In the genomic region with DNA sequence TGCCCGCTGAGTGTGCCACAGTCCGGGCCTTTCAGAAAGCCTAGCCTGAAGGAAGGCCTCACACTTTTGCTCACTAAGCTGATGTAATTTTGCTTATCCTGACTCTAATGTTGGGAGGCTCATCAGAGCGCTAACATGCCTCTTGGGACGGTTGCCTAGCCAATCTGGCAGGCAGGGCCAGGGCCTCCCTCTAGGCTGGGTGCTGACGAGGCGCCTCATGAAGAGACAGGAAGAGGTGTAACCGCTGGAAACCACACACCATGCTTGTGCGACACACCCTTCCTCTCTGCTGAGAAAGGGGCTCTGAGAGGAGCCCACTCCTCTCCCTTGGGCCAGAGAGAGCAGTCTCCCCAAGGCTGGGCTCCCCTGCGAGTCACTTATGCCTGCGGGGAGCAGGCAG, we compare ENCODE assay signal across 12 mouse cellular contexts. TPM values are rescaled to one million over a fixed set of nuclear protein-coding genes. Genes with fewer than 3 reads are reported as not detected.
A peak's percentile ranks its signal among the peaks of the same experiment; 100 is the strongest.
DNase-seq lines count a peak whose midpoint lies in the region; ATAC-seq and TF ChIP-seq lines count a peak whose summit lies in the region.
"Had no signal": no experiment of that assay in that cellular context is flagged by ENCODE, and none has a peak within 500 bp of the region (broad histone marks: within the 10 kb centered on the region; RNA-seq: fewer than 3 reads in every experiment).

No protein-coding gene starts in this region.

- 0 out of 2 replicates have a peak, but pooled peaks have one; percentile 30 for TF ChIP-seq CTCF in thymus, adult 2 months (IDR thresholded peaks at IDR 0.05; ENCODE audit: borderline replicate concordance, control insufficient read depth, extremely low read depth, insufficient read depth, low read length, poor library complexity)

- intact Hi-C loops in gastrocnemius, postnatal 14 days (cut with DNase I; ENCODE audit: low total_unique reads) = no loop called here

- peaks cover 36% of the 10 kb centered on the region for H3K4me1 ChIP-seq in thymus, adult 2 months (replicated peaks; ENCODE audit: control insufficient read depth, insufficient read depth, low read length)
- no peaks in the 10 kb centered on the region for H3K4me1 ChIP-seq in hindbrain, embryonic 16.5 days (ENCODE audit: control insufficient read depth, insufficient read depth, low read depth, low read length)
- H3K4me1 ChIP-seq: embryonic facial prominence, embryonic 15.5 days had no signal

- H3K27ac ChIP-seq in thymus, adult 2 months (ENCODE audit: control insufficient read depth, insufficient read depth, low read length) = peak overlapping the region; percentile 85
- no peak overlapping the region for H3K27ac ChIP-seq in hindbrain, embryonic 16.5 days (ENCODE audit: low read depth, low read length)
- H3K27ac ChIP-seq: embryonic facial prominence, embryonic 15.5 days had no signal

- H3K9me3 ChIP-seq in hindbrain, embryonic 16.5 days (ENCODE audit: control insufficient read depth, low read length) = no peaks in the 10 kb centered on the region
- H3K9me3 ChIP-seq: embryonic facial prominence, embryonic 15.5 days had no signal

- H3K4me2 ChIP-seq in hindbrain, embryonic 16.5 days (ENCODE audit: low read length) = no peak overlapping the region
- H3K4me2 ChIP-seq: embryonic facial prominence, embryonic 15.5 days; lung, embryonic 14.5 days had no signal

- H3K9ac ChIP-seq in hindbrain, embryonic 16.5 days (ENCODE audit: low read depth, low read length) = no peak overlapping the region
- H3K9ac ChIP-seq: embryonic facial prominence, embryonic 15.5 days; lung, embryonic 14.5 days had no signal

- TF ChIP-seq POLR2A in thymus, adult 2 months (IDR thresholded peaks at IDR 0.05; ENCODE audit: control insufficient read depth, extremely low read depth, insufficient read depth, low read length, poor library complexity) = 0 out of 2 replicates have a peak, but pooled peaks have one; percentile 23

- 12% methylated on average over 10 of the region's 10 CpGs for WGBS in thymus, adult 2 months
- WGBS in hindbrain, embryonic 16.5 days = 85% methylated on average over 10 of the region's 10 CpGs

- DNase-seq in gastrocnemius, postnatal 14 days = peak; percentile 53
- no peak for DNase-seq in gastrocnemius, postnatal 4 days (ENCODE audit: low spot score in 2 of 2)
- peak; percentile 44 for DNase-seq in c-Kit-positive CD71-negative TER-119-negative erythroid progenitor cells, embryonic 14.5 days (ENCODE audit: low read depth)
- DNase-seq in lung, postnatal 36 days = peak; percentile 42
- DNase-seq in thymus, adult 2 months = peak; percentile 78
- DNase-seq in right cerebral cortex, postnatal 14 days = no peak
- no peak for DNase-seq in embryo, embryonic 10.5 days (ENCODE audit: low spot score)
- DNase-seq: lung, embryonic 14.5 days had no signal

- ATAC-seq in hindbrain, embryonic 16.5 days = no peak
- ATAC-seq: intestine, embryonic 16.5 days had no signal

- H3K4me3 ChIP-seq in thymus, adult 2 months (ENCODE audit: control insufficient read depth, insufficient read depth, low read length) = peak overlapping the region; percentile 31
- H3K4me3 ChIP-seq in hindbrain, embryonic 16.5 days (ENCODE audit: low read length) = no peak overlapping the region
- H3K4me3 ChIP-seq: embryonic facial prominence, embryonic 15.5 days had no signal

- H3K27me3 ChIP-seq in thymus, adult 2 months (ENCODE audit: control insufficient read depth, insufficient read depth, low read length) = no peaks in the 10 kb centered on the region
- H3K27me3 ChIP-seq in hindbrain, embryonic 16.5 days (replicated peaks; ENCODE audit: control insufficient read depth, insufficient read depth, low read length) = no peaks in the 10 kb centered on the region
- H3K27me3 ChIP-seq: embryonic facial prominence, embryonic 15.5 days had no signal

- no peaks in the 10 kb centered on the region for H3K36me3 ChIP-seq in thymus, adult 2 months (ENCODE audit: control insufficient read depth, insufficient read depth, low read length)
- no peaks in the 10 kb centered on the region for H3K36me3 ChIP-seq in hindbrain, embryonic 16.5 days (ENCODE audit: control insufficient read depth, insufficient read depth, low read length)
- H3K36me3 ChIP-seq: embryonic facial prominence, embryonic 15.5 days; G1E had no signal

RNA-seq across cellular contexts. Expression of a gene that starts 30.3 kb away (rescaled TPM):
- 1 to 10 TPM; 1.2 to 1.3 TPM for total RNA-seq in gastrocnemius, postnatal 14 days (2021)
- 1 to 10 TPM; 2.0 to 2.5 TPM for total RNA-seq in gastrocnemius, postnatal 4 days (2021)
- 3.6 and 4.6 TPM in 2 replicates for polyA plus RNA-seq in thymus, adult 2 months (2012; rRNA removed)
- 5.5 and 6.2 TPM in 2 replicates for polyA plus RNA-seq in hindbrain, embryonic 16.5 days (2015; fragmentation: Nextera tagmentation; extraction: Ambion mirVana)
- total RNA-seq: G1E had no signal
- polyA plus RNA-seq: G1E had no signal

RNA-seq across cellular contexts. Expression of a gene that starts 31.5 kb away (rescaled TPM):
- 1 to 10 TPM; 2.2 to 3.2 TPM for total RNA-seq in gastrocnemius, postnatal 14 days (2021)
- total RNA-seq in gastrocnemius, postnatal 4 days (2021) = 1 to 10 TPM; 5.6 to 6.1 TPM
- 67.3 and 82.6 TPM in 2 replicates for polyA plus RNA-seq in thymus, adult 2 months (2012; rRNA removed)
- 33.2 and 33.5 TPM in 2 replicates for polyA plus RNA-seq in hindbrain, embryonic 16.5 days (2015; fragmentation: Nextera tagmentation; extraction: Ambion mirVana)
- total RNA-seq: G1E had no signal

Comparison
In these comparisons a context has a peak if more than half of its experiments do, and no peak if none do; other contexts are left out.
1. DNase-seq: peak in gastrocnemius, postnatal 14 days (single experiment), c-Kit-positive CD71-negative TER-119-negative erythroid progenitor cells, embryonic 14.5 days (single experiment), lung, postnatal 36 days (single experiment) and thymus, adult 2 months (single experiment); none in gastrocnemius, postnatal 4 days (0 of 2), right cerebral cortex, postnatal 14 days (single experiment) and embryo, embryonic 10.5 days (single experiment).